Mouse (Mus musculus) lung, postnatal 0 days (tissue): ENCODE measurements around the gene Acap1.

Source experiments
- CTCF ChIP-seq: IDR thresholded peaks from 2 replicates; pipeline ENCODE4 v1.5.1; 2016; ENCODE audit warnings: antibody characterized with exemption, mild to moderate bottlenecking
- EP300 ChIP-seq: IDR thresholded peaks from 2 replicates; pipeline ENCODE4 v1.6.1; 2016; ENCODE audit warnings: antibody characterized with exemption, mild to moderate bottlenecking, control low read depth

DNA sequence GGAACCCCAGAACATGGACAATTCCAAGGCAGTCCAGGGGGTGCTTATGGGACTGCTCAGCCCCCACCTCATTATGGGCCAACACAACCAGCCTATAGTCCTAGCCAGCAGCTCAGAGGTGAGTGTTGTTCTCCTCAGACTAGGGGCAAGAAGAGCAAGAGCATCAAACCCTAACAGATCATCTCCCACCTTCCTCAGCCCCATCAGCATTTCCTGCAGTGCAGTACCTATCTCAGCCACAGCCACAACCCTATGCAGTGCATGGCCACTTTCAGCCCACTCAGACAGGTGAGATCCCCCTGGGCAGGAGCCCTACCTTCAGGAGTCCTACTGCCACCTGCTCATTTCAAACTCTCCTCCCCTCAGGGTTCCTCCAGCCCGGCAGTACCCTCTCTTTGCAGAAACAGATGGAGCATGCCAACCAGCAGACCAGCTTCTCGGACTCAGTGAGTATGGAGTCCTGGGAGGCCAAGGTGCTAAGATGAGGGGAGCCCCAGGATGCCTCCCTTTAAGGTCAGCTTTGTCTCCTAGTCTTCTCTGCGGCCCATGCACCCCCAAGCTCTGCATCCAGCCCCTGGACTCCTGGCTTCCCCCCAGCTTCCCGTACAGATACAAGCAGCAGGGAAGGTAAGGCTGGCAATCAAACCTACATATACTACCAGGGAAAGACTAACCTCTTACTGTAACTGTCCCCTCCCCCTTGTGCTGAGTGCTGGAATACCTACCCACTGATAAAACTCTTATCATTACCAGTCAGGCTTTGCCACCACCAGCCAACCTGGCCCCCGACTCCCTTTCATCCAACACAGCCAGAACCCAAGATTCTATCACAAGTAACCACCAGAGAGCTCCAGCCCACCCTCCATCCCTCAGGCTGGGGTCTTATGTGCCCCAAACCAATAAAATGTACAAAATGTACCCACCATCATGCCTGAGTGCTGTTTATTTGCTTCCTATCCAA lies 20.6 kb upstream of the Acap1 start:
- 0 out of 2 replicates have a peak, but pooled peaks have one; percentile 17 for TF ChIP-seq CTCF
- no peak for TF ChIP-seq EP300
